Mouse (Mus musculus) thymus, postnatal 10 days (tissue): Measurements from ENCODE around the gene Olfr297.

Source experiments
- DNase-seq, 2 experiments: peaks; one replicate each; pipeline ENCODE4 v3.0.0; 2021; ENCODE audit warnings: low spot score in 2 of 2

Olfr297 gene

GRCm38 (mm10) chr7:86519668-86520067 lies at the start of gene Olfr297:
Olfr297 (plus strand) TSS chr7:86519968.
- no peak for DNase-seq

- DNase-seq = no peak
Measured at GRCm38 (mm10) chr7:86492384-86492783, 27.4 kb upstream of the Olfr297 start, which contains the start of gene Olfr298. Olfr298 (minus strand) TSS chr7:86492484.
